Mouse (Mus musculus) neural tube, embryonic 15.5 days (tissue): ENCODE results near the gene Zfp568. TPM values are rescaled to one million over a fixed set of nuclear protein-coding genes. Genes with fewer than 3 reads are reported as not detected.
A peak's percentile ranks its signal among the peaks of the same experiment; 100 is the strongest.

Experiments
- ATAC-seq: fragments of 200-750 bp; cut with Nextera tagmentation; 2 replicates; pipeline ENCODE4 v1.8.0; 2017; ENCODE audit warnings: mild to moderate bottlenecking, moderate TSS enrichment, moderate library complexity; ENCODE audit not compliant: low FRiP score
- H3K27ac ChIP-seq: fragments of 300-500 bp; sonication (generic); replicated peaks from 2 replicates; pipeline ENCODE4 v1.5.1; 2015; ENCODE audit warnings: mild to moderate bottlenecking, inconsistent platforms
- H3K27me3 ChIP-seq: fragments of 300-500 bp; sonication (generic); replicated peaks from 2 replicates; pipeline ENCODE4 v1.6.1; 2015; ENCODE audit warnings: inconsistent platforms
- H3K36me3 ChIP-seq: fragments of 300-500 bp; sonication (generic); 2 replicates; pipeline ENCODE4 v1.6.1; 2015; ENCODE audit warnings: inconsistent platforms
- H3K4me1 ChIP-seq: fragments of 300-500 bp; sonication (generic); 2 replicates; pipeline ENCODE4 v1.6.1; 2015; ENCODE audit warnings: inconsistent platforms
- H3K4me2 ChIP-seq: fragments of 300-500 bp; sonication (generic); 2 replicates; pipeline ENCODE4 v1.6.1; 2015; ENCODE audit warnings: inconsistent platforms, mild to moderate bottlenecking, moderate library complexity
- H3K4me3 ChIP-seq: fragments of 300-500 bp; sonication (generic); replicated peaks from 2 replicates; pipeline ENCODE4 v1.5.1; 2015; ENCODE audit warnings: mild to moderate bottlenecking, inconsistent platforms
- H3K9ac ChIP-seq: fragments of 300-500 bp; sonication (generic); replicated peaks from 2 replicates; pipeline ENCODE4 v1.6.1; 2015; ENCODE audit warnings: mild to moderate bottlenecking, inconsistent platforms
- H3K9me3 ChIP-seq: fragments of 300-500 bp; sonication (generic); replicated peaks from 2 replicates; pipeline ENCODE4 v1.6.1; 2016; ENCODE audit warnings: inconsistent platforms
- WGBS: fragments of 180-500 bp; shearing (Covaris S2); methylation state at CpG from one replicate; pipeline ENCODE4 v1.1.7; 2015; ENCODE audit warnings: mixed read lengths; 5-methylcytosine and 5-hydroxymethylcytosine counted together
- polyA plus RNA-seq: library from polyadenylated mRNA; unstranded; fragments of >200 nt; fragmentation: Nextera tagmentation; extraction: Ambion mirVana; gene quantifications from 2 replicates; pipeline ENCODE4 v1.2.1, GENCODE M21; 2015

Zfp568 gene
- polyA plus RNA-seq, 1 experiment from 2014 or later = 5.1 TPM

DNA sequence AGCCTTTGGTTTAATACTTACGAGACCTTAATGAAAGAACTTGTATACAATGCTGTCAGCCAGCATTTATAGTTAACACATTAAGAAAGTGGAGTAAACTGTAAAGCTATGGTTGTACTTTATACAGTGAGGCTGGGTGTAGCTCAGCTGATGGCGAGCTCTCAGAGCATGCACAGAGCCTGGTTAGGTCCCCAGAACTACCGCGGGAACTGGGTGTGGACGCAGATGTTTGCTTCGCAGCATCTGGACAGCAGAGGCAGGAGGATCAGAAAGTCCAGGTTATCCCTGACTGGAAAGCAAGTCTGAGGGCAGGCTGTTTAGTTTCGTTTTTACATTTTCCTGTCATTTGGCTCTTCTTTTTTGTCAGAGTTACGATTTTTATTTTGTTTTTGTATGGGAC lies 8.9 kb downstream of the Zfp568 start:
- H3K4me1 ChIP-seq = no peaks in the 10 kb centered on the region
- no peak for ATAC-seq
- no peaks in the 10 kb centered on the region for H3K27me3 ChIP-seq
- peaks cover 57% of the 10 kb centered on the region for H3K36me3 ChIP-seq
- H3K9me3 ChIP-seq = no peaks in the 10 kb centered on the region
- H3K4me2 ChIP-seq = no peak overlapping the region
- no peak overlapping the region for H3K4me3 ChIP-seq
- no peak overlapping the region for H3K27ac ChIP-seq
- WGBS = 99% methylated on average over 8 of the region's 8 CpGs
- H3K9ac ChIP-seq = no peak overlapping the region

DNA sequence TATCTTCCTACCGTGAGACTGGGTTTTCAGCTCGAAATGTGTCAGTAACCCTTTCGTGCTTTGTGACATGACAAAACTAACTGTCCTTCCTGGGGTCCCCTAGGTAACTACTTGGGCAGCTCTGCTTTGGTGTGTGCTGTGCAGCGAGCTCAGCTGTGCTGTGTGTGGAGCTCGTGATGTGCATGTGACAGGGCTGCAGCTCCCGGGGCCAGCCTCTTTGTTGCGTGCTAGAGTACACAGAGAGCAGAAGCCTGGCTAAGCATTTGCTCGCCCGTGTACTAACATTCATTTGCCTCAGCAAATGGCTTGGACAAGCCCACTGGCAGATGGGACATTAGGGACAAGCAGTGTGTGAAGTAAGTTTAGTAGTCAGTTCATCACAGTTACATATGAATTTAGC lies 9.6 kb downstream of the Zfp568 start:
- WGBS = 95% methylated on average over 9 of the region's 9 CpGs
- no peak for ATAC-seq
- no peaks in the 10 kb centered on the region for H3K4me1 ChIP-seq
- peaks cover 57% of the 10 kb centered on the region for H3K36me3 ChIP-seq
- no peak overlapping the region for H3K9ac ChIP-seq
- H3K4me3 ChIP-seq = no peak overlapping the region
- no peak overlapping the region for H3K27ac ChIP-seq
- H3K27me3 ChIP-seq = no peaks in the 10 kb centered on the region
- no peak overlapping the region for H3K4me2 ChIP-seq
- no peaks in the 10 kb centered on the region for H3K9me3 ChIP-seq

DNA sequence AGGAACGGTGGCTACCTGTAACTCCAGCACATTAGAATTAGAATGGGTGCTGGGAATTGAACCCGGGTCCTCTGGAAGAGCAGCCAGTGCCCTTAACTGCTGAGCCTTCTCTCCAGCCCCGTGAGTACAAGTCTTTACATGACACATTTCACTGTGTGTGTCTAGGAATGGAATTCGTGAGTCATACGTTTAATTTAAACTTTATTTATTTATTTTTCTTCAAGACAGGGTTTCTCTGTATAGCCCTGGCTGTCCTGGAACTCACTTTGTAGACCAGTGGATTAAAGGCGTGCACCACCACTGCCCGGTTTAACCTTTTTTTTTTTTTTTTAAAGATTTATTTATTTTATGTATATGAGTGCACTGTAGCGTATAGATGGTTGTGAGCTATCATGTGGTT lies 11.4 kb downstream of the Zfp568 start:
- WGBS = 96% methylated on average over 8 of the region's 8 CpGs
- Histone ChIP-seq H3K27ac (no peak overlapping the region), H3K9ac (no peak overlapping the region), H3K27me3 (no peaks in the 10 kb centered on the region), H3K4me2 (no peak overlapping the region), H3K4me1 (no peaks in the 10 kb centered on the region), H3K9me3 (no peaks in the 10 kb centered on the region), H3K4me3 (no peak overlapping the region), H3K36me3 (peaks cover 61% of the 10 kb centered on the region)
- no peak for ATAC-seq

DNA sequence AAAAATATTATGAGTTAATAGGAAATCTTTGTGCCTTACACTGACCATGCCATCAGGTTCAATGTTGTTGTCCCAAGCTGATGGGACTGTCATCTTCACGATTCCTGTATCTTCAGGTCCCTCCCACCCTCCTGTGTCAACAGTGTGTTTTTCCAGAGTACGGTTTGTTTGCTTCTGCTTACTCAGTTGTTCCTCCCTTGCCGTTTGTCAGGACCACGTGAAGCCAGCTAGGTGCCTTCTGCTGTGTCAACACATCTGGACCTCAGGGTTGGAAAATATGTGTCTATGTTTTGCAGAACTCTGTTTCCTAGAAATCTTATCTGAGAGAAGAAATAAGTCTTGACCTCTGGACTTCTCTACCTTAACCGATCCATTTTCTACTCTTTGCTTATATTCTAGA lies 16.8 kb downstream of the Zfp568 start:
- 85% methylated on average over 5 of the region's 5 CpGs for WGBS
- no peaks in the 10 kb centered on the region for H3K27me3 ChIP-seq
- no peak for ATAC-seq
- H3K36me3 ChIP-seq = peaks cover 41% of the 10 kb centered on the region
- H3K4me1 ChIP-seq = no peaks in the 10 kb centered on the region
- H3K4me2 ChIP-seq = no peak overlapping the region
- H3K27ac ChIP-seq = no peak overlapping the region
- no peak overlapping the region for H3K4me3 ChIP-seq
- no peak overlapping the region for H3K9ac ChIP-seq
- H3K9me3 ChIP-seq = no peaks in the 10 kb centered on the region

DNA sequence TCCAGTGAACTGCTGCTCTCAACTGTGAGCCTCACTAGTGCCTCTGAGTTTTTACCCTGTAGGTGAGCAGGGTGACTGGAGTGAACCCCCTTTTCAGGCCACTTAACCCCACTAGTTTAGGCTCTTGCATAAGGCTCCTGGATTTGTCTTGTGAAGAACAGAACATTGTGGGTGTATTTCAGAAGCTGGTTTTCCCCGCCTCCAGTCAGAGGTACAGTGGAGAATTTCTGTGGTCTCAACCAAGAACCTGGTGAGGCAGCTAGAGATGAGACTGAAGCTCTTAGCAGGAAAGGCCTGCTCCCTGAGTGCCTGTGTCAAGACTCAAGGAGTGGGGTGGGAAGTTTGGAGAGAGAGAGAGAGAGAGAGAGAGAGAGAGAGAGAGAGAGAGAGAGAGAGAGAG lies 23.8 kb downstream of the Zfp568 start:
- no peaks in the 10 kb centered on the region for H3K27me3 ChIP-seq
- ATAC-seq = no peak
- peaks cover 9% of the 10 kb centered on the region; the same call in 1 of the 2 replicates for H3K36me3 ChIP-seq
- WGBS = 96% methylated on average over 1 of the region's 1 CpGs
- H3K4me1 ChIP-seq = peaks cover 20% of the 10 kb centered on the region
- H3K4me3 ChIP-seq = no peak overlapping the region
- no peak overlapping the region for H3K27ac ChIP-seq
- H3K4me2 ChIP-seq = no peak overlapping the region
- no peaks in the 10 kb centered on the region for H3K9me3 ChIP-seq
- no peak overlapping the region for H3K9ac ChIP-seq

DNA sequence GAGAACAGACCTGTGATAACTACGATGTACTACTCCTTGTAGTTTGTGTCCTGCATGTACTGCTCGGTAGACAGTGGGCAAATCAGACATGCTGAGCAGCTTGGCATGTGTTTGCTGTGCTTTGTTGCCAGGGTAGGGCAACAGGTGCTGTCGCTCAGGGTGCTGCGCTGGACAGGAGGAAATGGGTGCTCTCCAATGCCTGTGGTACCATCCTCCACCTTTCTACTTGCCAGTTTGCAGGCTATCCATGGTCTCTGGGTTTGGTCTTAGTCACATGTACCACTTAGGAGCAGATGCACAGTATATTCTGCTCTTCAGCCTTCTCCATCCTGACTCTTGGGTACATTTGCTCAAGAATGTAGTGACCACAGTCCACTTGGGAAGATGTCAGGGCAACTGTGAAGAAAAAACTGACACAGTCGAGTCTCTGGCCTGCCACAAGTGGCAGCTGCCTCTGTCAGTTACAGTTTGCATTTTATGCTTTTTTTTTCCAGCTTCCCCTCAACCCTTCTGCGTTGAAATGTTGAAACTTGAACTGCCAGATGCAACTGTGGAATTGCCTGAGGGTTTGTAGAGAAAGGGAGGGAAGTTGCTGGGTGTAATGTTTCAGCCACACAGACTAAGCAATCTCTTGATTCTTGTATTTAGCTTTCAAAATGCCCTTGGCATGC lies 24.4 kb downstream of the Zfp568 start:
- H3K27ac ChIP-seq = no peak overlapping the region
- no peak overlapping the region for H3K4me2 ChIP-seq
- H3K9me3 ChIP-seq = no peaks in the 10 kb centered on the region
- H3K9ac ChIP-seq = no peak overlapping the region
- no peaks in the 10 kb centered on the region for H3K27me3 ChIP-seq
- H3K4me1 ChIP-seq = peaks cover 22% of the 10 kb centered on the region
- H3K36me3 ChIP-seq = peaks cover 9% of the 10 kb centered on the region; the same call in 1 of the 2 replicates
- H3K4me3 ChIP-seq = no peak overlapping the region
- WGBS = 79% methylated on average over 6 of the region's 6 CpGs
- no peak for ATAC-seq

DNA sequence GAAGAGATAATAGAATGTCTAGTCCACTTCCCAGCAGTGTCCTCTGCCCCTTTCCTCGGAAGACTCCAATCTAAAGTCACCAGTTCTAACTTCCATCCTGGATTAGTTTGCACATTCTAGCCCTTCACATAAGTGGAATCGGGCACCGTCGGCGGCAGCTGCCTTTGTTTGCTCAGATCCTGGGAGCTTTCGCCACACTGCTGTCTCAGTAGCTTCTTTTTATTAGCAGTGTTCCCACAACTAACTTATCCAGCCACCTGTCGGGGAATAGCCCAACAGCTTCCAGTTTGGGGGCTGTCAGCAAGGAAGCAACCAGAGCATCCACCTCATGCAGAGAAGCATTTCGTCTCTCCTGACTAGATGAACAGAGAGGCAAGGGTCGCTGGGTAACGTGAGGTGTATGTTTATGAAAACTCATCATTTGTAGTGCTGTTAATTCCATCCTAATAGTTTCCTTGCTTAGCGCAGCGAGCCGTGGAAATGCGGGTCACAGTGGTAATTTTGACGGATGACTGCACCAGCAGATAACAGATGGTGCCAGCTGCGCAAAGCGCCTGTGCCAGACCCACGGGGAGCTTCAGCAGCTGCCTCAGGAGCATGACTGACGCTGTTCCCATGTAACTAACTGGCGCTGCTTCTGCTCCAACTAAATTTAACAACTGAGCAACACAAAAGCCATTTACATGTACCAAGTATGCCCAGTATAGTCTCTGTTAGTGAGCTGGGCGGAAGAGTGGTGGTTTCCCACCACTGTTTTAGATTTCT lies 25.7 kb downstream of the Zfp568 start:
- Histone ChIP-seq H3K4me3 (0 out of 2 replicates have a peak overlapping the region, but pooled peaks have one; percentile 2), H3K27me3 (no peaks in the 10 kb centered on the region), H3K9ac (no peak overlapping the region), H3K4me1 (peaks cover 24% of the 10 kb centered on the region), H3K27ac (peak overlapping the region; percentile 45), H3K36me3 (peaks cover 17% of the 10 kb centered on the region), H3K4me2 (peak overlapping the region; percentile 39), H3K9me3 (no peaks in the 10 kb centered on the region)
- WGBS = 28% methylated on average over 21 of the region's 21 CpGs
- ATAC-seq = peak; percentile 62; the same call in 1 of the 2 replicates

DNA sequence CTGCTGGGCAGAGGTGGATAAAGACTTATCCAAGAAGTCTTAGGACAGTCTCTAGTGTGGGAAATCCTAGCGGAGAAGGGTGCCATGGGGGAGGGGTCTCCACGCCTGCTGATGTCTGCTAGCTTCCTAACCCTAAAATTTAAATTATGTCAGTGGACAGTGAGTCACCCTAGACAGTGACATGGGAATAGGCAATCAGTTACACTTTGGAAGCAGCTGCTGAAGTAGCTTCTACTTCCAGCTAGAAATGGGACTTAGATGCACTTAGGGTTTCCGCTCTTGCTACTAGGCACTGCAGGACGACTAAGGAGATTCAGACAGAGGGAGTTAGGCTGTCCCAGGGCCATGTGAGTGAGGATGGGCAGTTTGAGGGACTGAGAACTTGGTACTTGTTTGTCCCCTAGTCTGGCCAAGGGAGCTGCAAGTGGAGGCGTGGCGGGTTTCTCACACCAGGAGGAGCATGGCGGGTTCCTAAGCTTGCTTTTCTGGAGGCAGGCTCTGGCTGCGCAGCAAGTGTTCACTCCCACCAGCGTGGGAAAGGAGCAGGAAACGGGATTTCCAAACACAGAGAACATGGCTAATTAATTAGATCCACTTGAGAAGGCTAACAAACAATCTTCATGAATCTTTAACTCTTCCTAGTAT lies 26.9 kb downstream of the Zfp568 start:
- Histone ChIP-seq H3K36me3 (peaks cover 19% of the 10 kb centered on the region), H3K4me1 (peaks cover 24% of the 10 kb centered on the region), H3K4me3 (no peak overlapping the region), H3K27me3 (no peaks in the 10 kb centered on the region), H3K9ac (no peak overlapping the region), H3K4me2 (no peak overlapping the region), H3K27ac (0 out of 2 replicates have a peak overlapping the region, but pooled peaks have one; percentile 45), H3K9me3 (no peaks in the 10 kb centered on the region)
- no peak for ATAC-seq
- WGBS = 71% methylated on average over 10 of the region's 10 CpGs

DNA sequence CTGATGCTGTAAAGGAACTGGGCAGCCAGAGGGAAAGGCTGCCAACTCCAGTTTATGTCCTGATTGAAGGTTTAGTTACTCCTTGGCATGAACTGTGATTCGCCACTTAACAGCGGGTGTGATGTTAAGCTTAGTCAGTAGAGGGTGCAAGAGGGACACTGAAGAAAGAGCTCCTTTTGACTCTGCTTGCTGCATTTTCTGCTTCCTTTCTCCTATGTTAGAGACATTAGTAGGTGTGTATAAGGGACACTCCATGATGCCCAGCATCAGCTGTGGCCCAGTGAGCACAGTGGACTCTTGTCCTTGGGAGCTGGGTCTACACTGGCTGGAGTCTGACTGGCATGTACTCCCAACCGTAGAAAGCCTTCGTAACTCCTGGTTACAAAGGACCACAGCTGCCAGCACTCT lies 29.2 kb downstream of the Zfp568 start:
- peak; percentile 48; the same call in 1 of the 2 replicates for ATAC-seq
- Histone ChIP-seq H3K27ac (no peak overlapping the region), H3K4me2 (no peak overlapping the region), H3K4me3 (no peak overlapping the region), H3K4me1 (peaks cover 24% of the 10 kb centered on the region), H3K9ac (no peak overlapping the region), H3K36me3 (peaks cover 36% of the 10 kb centered on the region), H3K9me3 (no peaks in the 10 kb centered on the region), H3K27me3 (no peaks in the 10 kb centered on the region)
- 67% methylated on average over 4 of the region's 4 CpGs for WGBS

DNA sequence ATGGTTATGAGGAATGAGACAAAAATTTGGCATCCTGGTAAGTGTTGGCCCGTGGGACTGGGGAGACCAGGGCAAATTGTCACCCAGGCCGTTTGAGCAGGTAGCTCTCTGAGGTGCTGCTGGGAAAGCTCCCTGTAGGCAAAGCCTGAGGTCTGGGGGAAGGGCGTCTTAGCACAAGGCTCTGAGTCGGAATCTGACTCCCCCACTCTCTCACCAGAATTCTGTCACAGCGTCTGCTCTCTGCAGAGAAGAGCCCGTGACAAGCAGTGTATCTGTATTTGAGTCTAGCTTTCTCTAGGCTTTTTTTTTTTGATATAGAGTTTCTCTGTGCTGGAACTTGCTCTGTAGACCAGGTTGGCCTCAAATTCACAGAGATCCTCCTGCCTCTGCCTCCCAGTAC lies 33.5 kb downstream of the Zfp568 start:
- Histone ChIP-seq H3K27me3 (no peaks in the 10 kb centered on the region), H3K27ac (no peak overlapping the region), H3K4me3 (no peak overlapping the region), H3K4me1 (0 out of 2 replicates have a peak, but pooled peaks cover 4% of the 10 kb centered on the region), H3K4me2 (no peak overlapping the region), H3K9ac (no peak overlapping the region), H3K9me3 (no peaks in the 10 kb centered on the region), H3K36me3 (peaks cover 64% of the 10 kb centered on the region)
- ATAC-seq = no peak
- WGBS = 90% methylated on average over 6 of the region's 6 CpGs

DNA sequence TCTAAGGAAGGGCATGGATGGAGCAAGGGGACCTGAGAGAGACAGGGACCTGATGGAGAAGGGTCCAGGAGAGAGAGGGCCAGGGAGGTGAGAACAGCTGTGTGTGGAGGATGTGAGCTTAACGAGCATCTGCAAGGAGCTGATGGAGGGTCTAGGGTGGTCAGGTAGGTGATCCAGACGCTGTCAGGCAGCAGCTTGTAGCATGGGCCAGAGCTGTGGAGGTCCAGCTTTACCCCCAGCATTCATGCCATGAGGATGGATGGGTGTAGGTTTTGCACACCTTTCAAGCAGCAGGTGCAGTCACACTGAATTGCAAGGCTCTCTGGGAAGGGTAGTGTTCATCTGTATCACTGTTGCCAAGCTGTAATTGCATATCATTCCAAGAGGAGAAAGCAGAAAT lies 35.8 kb downstream of the Zfp568 start:
- H3K9ac ChIP-seq = no peak overlapping the region
- H3K36me3 ChIP-seq = peaks cover 78% of the 10 kb centered on the region
- no peak overlapping the region for H3K4me3 ChIP-seq
- H3K27me3 ChIP-seq = no peaks in the 10 kb centered on the region
- no peaks in the 10 kb centered on the region for H3K9me3 ChIP-seq
- no peaks in the 10 kb centered on the region for H3K4me1 ChIP-seq
- H3K27ac ChIP-seq = no peak overlapping the region
- WGBS = 98% methylated on average over 2 of the region's 2 CpGs
- H3K4me2 ChIP-seq = no peak overlapping the region
- ATAC-seq = no peak

DNA sequence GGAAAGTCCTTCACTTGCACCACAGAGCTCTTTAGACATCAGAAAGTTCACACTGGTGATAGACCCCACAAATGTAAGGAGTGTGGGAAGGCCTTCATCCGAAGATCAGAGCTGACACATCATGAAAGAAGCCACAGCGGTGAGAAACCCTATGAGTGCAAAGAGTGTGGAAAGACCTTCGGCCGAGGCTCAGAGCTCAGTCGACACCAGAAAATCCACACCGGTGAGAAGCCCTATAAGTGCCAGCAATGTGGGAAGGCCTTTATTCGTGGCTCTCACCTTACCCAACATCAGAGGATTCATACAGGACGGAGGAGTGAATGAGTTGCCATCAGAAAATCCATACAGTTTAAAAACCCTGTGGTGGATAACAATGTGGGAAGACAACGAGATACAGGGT lies 39.6 kb downstream of the Zfp568 start:
- Histone ChIP-seq H3K4me3 (no peak overlapping the region), H3K27ac (no peak overlapping the region), H3K4me2 (no peak overlapping the region), H3K4me1 (no peaks in the 10 kb centered on the region), H3K9me3 (no peaks in the 10 kb centered on the region), H3K9ac (no peak overlapping the region), H3K27me3 (no peaks in the 10 kb centered on the region), H3K36me3 (peaks cover 62% of the 10 kb centered on the region)
- WGBS = 92% methylated on average over 9 of the region's 9 CpGs
- no peak for ATAC-seq
